Mouse (Mus musculus): Measurements from ENCODE around the gene Slc16a13. TPM values are rescaled to one million over a fixed set of nuclear protein-coding genes. Genes with fewer than 3 reads are reported as not detected.

The Slc16a13 gene
- polyA plus RNA-seq, 1 experiment from 2014 or later = 4.5 TPM

- H3K4me1 ChIP-seq (ENCODE audit: insufficient read depth, low read depth, low read length) = no peaks in the 10 kb centered on the region
- TF ChIP-seq CTCF (IDR thresholded peaks at IDR 0.05) (no peak), EP300 (IDR thresholded peaks at IDR 0.05) (no peak)
- no peaks in the 10 kb centered on the region for H3K27me3 ChIP-seq (replicated peaks; ENCODE audit: insufficient read depth, low read length)
- H3K9me3 ChIP-seq (ENCODE audit: low read length) = no peaks in the 10 kb centered on the region
- 0 out of 2 replicates have a peak overlapping the region, but pooled peaks have one; percentile 9 for H3K27ac ChIP-seq (ENCODE audit: low read length)
- no peaks in the 10 kb centered on the region for H3K36me3 ChIP-seq (ENCODE audit: insufficient read depth, low read length)
- 68% methylated on average over 5 of the region's 5 CpGs for WGBS
- DNase-seq (ENCODE audit: low spot score) (peak; percentile 43), ATAC-seq (peak; percentile 76)
- no peak overlapping the region for H3K4me2 ChIP-seq (replicated peaks; ENCODE audit: low read depth, low read length)
- H3K9ac ChIP-seq (replicated peaks; ENCODE audit: low read depth) = no peak overlapping the region
- H3K4me3 ChIP-seq (ENCODE audit: low read depth, low read length) = no peak overlapping the region
Measured at GRCm38 (mm10) chr11:70200036-70200608, 20.7 kb downstream of the Slc16a13 start.

DNA sequence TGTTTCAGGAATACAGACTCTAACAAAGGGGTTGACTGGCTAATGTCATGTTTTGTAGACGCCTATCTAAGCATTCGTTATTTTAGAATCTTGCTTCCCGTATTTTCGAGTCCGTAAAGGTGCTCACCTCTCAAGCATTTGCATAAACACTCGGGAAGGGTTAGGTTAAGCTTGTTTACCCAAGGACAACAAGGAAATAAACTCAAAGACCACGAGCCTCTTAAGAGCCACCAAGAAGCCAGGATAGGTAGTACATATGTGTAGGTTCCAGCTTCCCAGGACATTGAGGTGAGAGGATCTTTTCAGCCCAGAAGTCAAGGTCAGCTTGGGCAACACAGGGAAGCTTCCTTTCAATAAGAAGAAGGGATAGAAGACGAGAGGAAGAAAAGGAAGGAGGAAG, 21.8 kb downstream of the Slc16a13 start:
- no peak overlapping the region for H3K27ac ChIP-seq (ENCODE audit: low read length)
- DNase-seq (ENCODE audit: low spot score) = peak; percentile 32
- no peak overlapping the region for H3K4me2 ChIP-seq (replicated peaks; ENCODE audit: low read depth, low read length)
- WGBS = 69% methylated on average over 8 of the region's 8 CpGs
- H3K4me1 ChIP-seq (ENCODE audit: insufficient read depth, low read depth, low read length) = no peaks in the 10 kb centered on the region
- H3K9me3 ChIP-seq (ENCODE audit: low read length) = no peaks in the 10 kb centered on the region
- H3K4me3 ChIP-seq (ENCODE audit: low read depth, low read length) = no peak overlapping the region
- H3K27me3 ChIP-seq (replicated peaks; ENCODE audit: insufficient read depth, low read length) = no peaks in the 10 kb centered on the region
- TF ChIP-seq EP300 (IDR thresholded peaks at IDR 0.05) (no peak), CTCF (IDR thresholded peaks at IDR 0.05) (no peak)
- H3K9ac ChIP-seq (replicated peaks; ENCODE audit: low read depth) = no peak overlapping the region
- ATAC-seq = no peak
- H3K36me3 ChIP-seq (ENCODE audit: insufficient read depth, low read length) = no peaks in the 10 kb centered on the region

DNA sequence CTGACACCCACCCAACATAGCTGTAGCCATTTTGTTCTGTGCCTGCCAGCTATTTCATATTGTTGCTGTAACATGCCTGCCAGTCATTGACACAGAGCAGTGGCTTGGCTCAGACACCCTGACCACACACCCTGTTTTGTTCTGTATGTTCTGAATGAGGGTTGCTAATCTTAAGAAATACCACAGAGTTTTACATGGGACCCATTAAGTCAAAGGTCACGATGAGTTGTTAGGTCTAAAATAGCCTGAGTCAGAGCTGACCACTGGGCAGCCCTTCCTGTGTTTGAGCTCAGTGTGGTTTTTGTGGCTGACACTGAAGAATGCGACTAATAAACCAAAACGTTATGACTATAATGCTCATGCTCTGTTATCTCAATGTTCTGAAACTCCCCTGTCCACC, 22.5 kb downstream of the Slc16a13 start:
- ATAC-seq = peak; percentile 53
- H3K4me1 ChIP-seq (ENCODE audit: insufficient read depth, low read depth, low read length) = no peaks in the 10 kb centered on the region
- H3K27me3 ChIP-seq (replicated peaks; ENCODE audit: insufficient read depth, low read length) = no peaks in the 10 kb centered on the region
- H3K27ac ChIP-seq (ENCODE audit: low read length) = no peak overlapping the region
- WGBS = 69% methylated on average over 3 of the region's 3 CpGs
- DNase-seq (ENCODE audit: low spot score) = peak; percentile 78
- H3K9me3 ChIP-seq (ENCODE audit: low read length) = no peaks in the 10 kb centered on the region
- no peaks in the 10 kb centered on the region for H3K36me3 ChIP-seq (ENCODE audit: insufficient read depth, low read length)
- no peak overlapping the region for H3K4me2 ChIP-seq (replicated peaks; ENCODE audit: low read depth, low read length)
- no peak overlapping the region for H3K9ac ChIP-seq (replicated peaks; ENCODE audit: low read depth)
- TF ChIP-seq EP300 (IDR thresholded peaks at IDR 0.05) (peak; percentile 45; the same call in 1 of the 2 replicates), CTCF (IDR thresholded peaks at IDR 0.05) (no peak)
- no peak overlapping the region for H3K4me3 ChIP-seq (ENCODE audit: low read depth, low read length)

DNA sequence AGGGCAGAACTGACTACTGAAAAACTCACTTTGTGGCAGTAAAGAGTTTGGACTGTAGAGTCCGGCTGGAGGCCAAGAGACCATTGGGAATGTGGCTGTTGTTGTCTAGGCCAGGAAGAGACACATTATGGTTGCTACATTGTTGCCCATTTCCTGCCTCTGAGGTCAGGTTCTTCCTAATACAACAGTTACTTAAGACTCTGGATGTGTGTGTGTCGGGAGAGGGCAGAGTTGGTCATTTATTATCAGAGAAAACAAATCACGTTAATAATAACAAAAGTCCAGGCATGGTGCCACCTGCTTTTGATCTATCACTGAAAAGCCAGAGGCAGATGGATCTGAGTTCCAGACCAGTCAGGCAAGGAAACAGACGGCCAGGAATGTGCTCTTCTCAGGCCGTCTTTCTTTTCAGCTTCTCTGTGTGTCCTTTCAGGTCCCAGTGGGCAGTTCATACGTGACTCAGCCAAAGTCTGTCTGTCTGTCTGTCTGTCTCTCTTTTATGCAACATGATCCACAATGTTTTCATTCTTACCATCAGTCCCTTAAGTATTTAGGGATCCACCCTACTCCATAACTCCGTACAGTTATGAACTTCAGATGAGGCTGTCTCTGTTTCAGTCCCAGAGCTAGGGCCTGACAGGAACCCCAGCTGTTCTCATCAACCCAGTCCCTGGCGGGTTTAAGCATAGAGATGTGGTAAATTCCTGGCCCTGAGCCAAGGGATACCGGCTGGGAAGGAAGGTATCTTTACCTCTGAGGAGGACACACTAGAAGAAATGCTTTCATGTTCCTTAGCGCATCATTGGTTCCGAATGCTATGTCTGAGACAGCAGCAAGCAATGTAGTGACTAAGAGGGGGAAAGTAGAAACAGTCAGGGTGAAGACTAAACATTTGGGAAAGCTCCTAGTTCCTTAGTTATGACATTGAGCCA, 27.2 kb downstream of the Slc16a13 start:
- H3K27me3 ChIP-seq (replicated peaks; ENCODE audit: insufficient read depth, low read length) = no peaks in the 10 kb centered on the region
- H3K9ac ChIP-seq (replicated peaks; ENCODE audit: low read depth) = no peak overlapping the region
- H3K27ac ChIP-seq (ENCODE audit: low read length) = 0 out of 2 replicates have a peak overlapping the region, but pooled peaks have one; percentile 26
- no peak overlapping the region for H3K4me2 ChIP-seq (replicated peaks; ENCODE audit: low read depth, low read length)
- WGBS = 34% methylated on average over 11 of the region's 11 CpGs
- no peak overlapping the region for H3K4me3 ChIP-seq (ENCODE audit: low read depth, low read length)
- TF ChIP-seq CTCF (IDR thresholded peaks at IDR 0.05) (no peak), EP300 (IDR thresholded peaks at IDR 0.05) (peak; percentile 79)
- H3K4me1 ChIP-seq (ENCODE audit: insufficient read depth, low read depth, low read length) = no peaks in the 10 kb centered on the region
- no peaks in the 10 kb centered on the region for H3K9me3 ChIP-seq (ENCODE audit: low read length)
- H3K36me3 ChIP-seq (ENCODE audit: insufficient read depth, low read length) = no peaks in the 10 kb centered on the region
- ATAC-seq = peak; percentile 85
- peak; percentile 81 for DNase-seq (ENCODE audit: low spot score)

DNA sequence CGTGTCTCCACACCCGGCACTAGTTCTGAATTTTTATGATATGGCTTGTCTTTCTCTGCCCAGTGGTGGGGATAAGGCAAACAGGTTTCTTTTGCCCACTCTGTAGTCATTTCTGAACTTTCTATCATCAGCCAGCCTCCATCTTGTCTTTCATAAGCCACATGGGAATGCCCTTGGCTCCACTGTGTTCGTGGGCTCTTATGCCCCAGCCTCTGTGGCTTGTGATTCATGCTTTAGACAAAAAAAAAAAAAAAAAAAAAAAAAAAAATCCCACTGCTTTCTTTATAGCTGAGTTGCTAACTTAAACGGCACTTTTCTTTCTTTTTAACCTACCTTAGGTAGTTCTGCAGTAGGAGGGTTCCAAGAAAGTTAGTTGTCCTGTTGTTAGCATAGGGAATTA, 28.7 kb downstream of the Slc16a13 start:
- WGBS = 82% methylated on average over 4 of the region's 4 CpGs
- no peak overlapping the region for H3K4me3 ChIP-seq (ENCODE audit: low read depth, low read length)

GRCm38 (mm10) chr11:70191188-70191587, 29.7 kb downstream of the Slc16a13 start:
- H3K27ac ChIP-seq (ENCODE audit: low read length) = no peak overlapping the region
- H3K9ac ChIP-seq (replicated peaks; ENCODE audit: low read depth) = no peak overlapping the region
- no peaks in the 10 kb centered on the region for H3K27me3 ChIP-seq (replicated peaks; ENCODE audit: insufficient read depth, low read length)
- 72% methylated on average over 6 of the region's 6 CpGs for WGBS
- ATAC-seq (no peak), DNase-seq (ENCODE audit: low spot score) (no peak)
- H3K9me3 ChIP-seq (ENCODE audit: low read length) = no peaks in the 10 kb centered on the region
- no peaks in the 10 kb centered on the region for H3K36me3 ChIP-seq (ENCODE audit: insufficient read depth, low read length)
- H3K4me3 ChIP-seq (ENCODE audit: low read depth, low read length) = no peak overlapping the region
- no peaks in the 10 kb centered on the region for H3K4me1 ChIP-seq (ENCODE audit: insufficient read depth, low read depth, low read length)
- TF ChIP-seq EP300 (IDR thresholded peaks at IDR 0.05) (no peak), CTCF (IDR thresholded peaks at IDR 0.05) (no peak)
- no peak overlapping the region for H3K4me2 ChIP-seq (replicated peaks; ENCODE audit: low read depth, low read length)

More for the DNA sequence above, 28.7 kb downstream of the Slc16a13 start:
- no peaks in the 10 kb centered on the region for H3K27me3 ChIP-seq (replicated peaks; ENCODE audit: insufficient read depth, low read length)
- H3K4me2 ChIP-seq (replicated peaks; ENCODE audit: low read depth, low read length) = no peak overlapping the region
- H3K36me3 ChIP-seq (ENCODE audit: insufficient read depth, low read length) = no peaks in the 10 kb centered on the region
- no peak overlapping the region for H3K27ac ChIP-seq (ENCODE audit: low read length)
- H3K4me1 ChIP-seq (ENCODE audit: insufficient read depth, low read depth, low read length) = no peaks in the 10 kb centered on the region
- ATAC-seq = no peak
- no peak overlapping the region for H3K9ac ChIP-seq (replicated peaks; ENCODE audit: low read depth)
- no peaks in the 10 kb centered on the region for H3K9me3 ChIP-seq (ENCODE audit: low read length)
- TF ChIP-seq EP300 (IDR thresholded peaks at IDR 0.05) (no peak), CTCF (IDR thresholded peaks at IDR 0.05) (no peak)
- no peak for DNase-seq (ENCODE audit: low spot score)

Data from lung, postnatal 0 days (tissue).